Mouse (Mus musculus): ENCODE data around the gene Mcidas.

DNA sequence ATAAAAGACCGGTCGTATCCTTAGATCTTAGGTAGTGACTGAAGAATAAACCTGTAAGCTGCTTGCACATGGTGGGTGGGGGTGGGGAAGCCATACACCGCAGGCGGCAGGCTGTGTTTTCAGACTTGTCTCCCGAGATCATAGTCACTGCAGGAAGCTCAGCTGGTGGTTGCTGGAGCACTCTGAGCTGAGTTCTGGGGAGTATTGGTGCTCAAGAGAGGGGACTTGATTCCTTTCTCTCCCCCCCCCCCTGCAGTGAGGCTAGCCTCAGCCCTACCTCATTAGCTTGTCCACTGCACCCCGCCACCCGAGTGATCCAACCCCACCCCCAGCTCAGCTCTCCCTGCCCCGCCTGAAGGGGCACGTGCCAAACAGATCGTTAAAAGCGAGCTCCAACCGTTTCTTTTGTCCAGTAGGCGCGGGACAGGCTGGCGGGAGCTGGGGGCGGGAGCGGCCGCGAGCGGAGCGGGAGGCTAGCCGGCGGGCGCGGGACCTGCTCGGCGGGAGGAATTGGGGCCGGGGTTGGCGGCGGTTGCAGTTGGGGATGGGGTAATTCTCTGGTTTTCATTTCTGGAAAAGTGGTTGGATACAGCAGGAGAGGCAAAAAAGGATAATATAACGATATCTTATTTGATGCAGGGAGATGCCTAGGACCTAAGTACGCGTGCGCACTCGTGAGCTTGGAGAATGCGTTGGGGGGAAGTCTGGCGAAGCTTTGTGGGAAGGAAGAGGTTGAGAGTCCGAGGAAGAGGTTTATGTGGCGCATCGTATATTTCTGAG lies 38.3 kb downstream of the Mcidas start:
- TF ChIP-seq POLR2AphosphoS2 (IDR thresholded peaks at IDR 0.05; ENCODE audit: insufficient read length, low read depth) (no peak), USF1 (IDR thresholded peaks at IDR 0.05; ENCODE audit: low read depth) (no peak), POLR2A (IDR thresholded peaks at IDR 0.05; ENCODE audit: insufficient read length, low read depth) (no peak), E2F4 (IDR thresholded peaks at IDR 0.05; ENCODE audit: insufficient read depth) (no peak), MAX (IDR thresholded peaks at IDR 0.05; ENCODE audit: low read depth) (no peak), TCF12 (IDR thresholded peaks at IDR 0.05; ENCODE audit: insufficient read depth, poor library complexity, severe bottlenecking) (no peak), MYOD1 (IDR thresholded peaks at IDR 0.05; ENCODE audit: control insufficient read depth in 1 of 3, insufficient read length in 2 of 3, low read depth in 2 of 3) (no peak), CEBPB (IDR thresholded peaks at IDR 0.05; ENCODE audit: insufficient read depth, poor library complexity, severe bottlenecking) (no peak), MYOG (IDR thresholded peaks at IDR 0.05; ENCODE audit: control insufficient read depth in 1 of 3, insufficient read depth in 1 of 3, insufficient read length in 2 of 3, low read depth in 2 of 3) (no peak), TCF3 (IDR thresholded peaks at IDR 0.05; ENCODE audit: insufficient read length, low read depth) (no peak)

All from myocyte (in vitro differentiated cells).